Mouse (Mus musculus) midbrain, postnatal 0 days (tissue): ENCODE measurements around the gene Vstm2l. TPM values are rescaled to one million over a fixed set of nuclear protein-coding genes. Genes with fewer than 3 reads are reported as not detected.

Experiments used
- ATAC-seq: fragments of 200-750 bp; cut with Nextera tagmentation; 2 replicates; pipeline ENCODE4 v1.8.0; 2017; ENCODE audit warnings: moderate number of reproducible peaks, mild to moderate bottlenecking, moderate TSS enrichment, moderate library complexity; ENCODE audit not compliant: low FRiP score
- DNase-seq: peaks from one replicate; pipeline ENCODE4 v3.0.0-alpha.2; 2015; ENCODE audit warnings: low spot score
- H3K27ac ChIP-seq: fragments of 300-500 bp; sonication (generic); 2 replicates; pipeline ENCODE4 v1.5.1; 2014; ENCODE audit warnings: low read depth, mild to moderate bottlenecking, low read length, mixed read lengths
- H3K27me3 ChIP-seq: fragments of 300-500 bp; sonication (generic); 2 replicates; pipeline ENCODE4 v1.6.1; 2014; ENCODE audit warnings: low read length, control low read depth, mixed read lengths; ENCODE audit not compliant: insufficient read depth
- H3K36me3 ChIP-seq: fragments of 300-500 bp; sonication (generic); 2 replicates; pipeline ENCODE4 v1.6.1; 2014; ENCODE audit warnings: low read length, control low read depth, mixed read lengths; ENCODE audit not compliant: insufficient read depth
- H3K4me1 ChIP-seq: fragments of 300-500 bp; sonication (generic); 2 replicates; pipeline ENCODE4 v1.6.1; 2014; ENCODE audit warnings: mild to moderate bottlenecking, control low read depth, antibody characterized with exemption, low read length, mixed read lengths; ENCODE audit not compliant: insufficient read depth
- H3K4me2 ChIP-seq: fragments of 300-500 bp; sonication (generic); 2 replicates; pipeline ENCODE4 v1.6.1; 2014; ENCODE audit warnings: low read depth, mild to moderate bottlenecking, low read length, mixed read lengths; ENCODE audit not compliant: poor library complexity, severe bottlenecking
- H3K4me3 ChIP-seq: fragments of 300-500 bp; sonication (generic); 2 replicates; pipeline ENCODE4 v1.5.1; 2014; ENCODE audit warnings: low read depth, mild to moderate bottlenecking, low read length, moderate library complexity
- H3K9ac ChIP-seq: fragments of 300-500 bp; sonication (generic); replicated peaks from 2 replicates; pipeline ENCODE4 v1.6.1; 2014; ENCODE audit warnings: mild to moderate bottlenecking, low read length, moderate library complexity, mixed read lengths; ENCODE audit not compliant: poor library complexity, severe bottlenecking
- H3K9me3 ChIP-seq: fragments of 300-500 bp; sonication (generic); 2 replicates; pipeline ENCODE4 v1.6.1; 2016; ENCODE audit warnings: low read length, control low read depth
- CTCF ChIP-seq: IDR thresholded peaks from 2 replicates; pipeline ENCODE4 v1.5.1; 2016; ENCODE audit warnings: antibody characterized with exemption, mild to moderate bottlenecking
- WGBS: fragments of 180-500 bp; shearing (Covaris S2); extraction: QIAGEN DNeasy Blood & Tissue Kit; methylation state at CpG from one replicate; pipeline ENCODE4 v1.1.7; 2014; 5-methylcytosine and 5-hydroxymethylcytosine counted together
- polyA plus RNA-seq: library from polyadenylated mRNA; unstranded; fragments of >200 nt; fragmentation: Nextera tagmentation; extraction: Ambion mirVana; gene quantifications from 2 replicates; pipeline ENCODE4 v1.2.1, GENCODE M21; 2015
- total RNA-seq: library from RNA; depleted of rRNA; stranded (reverse); fragments of >200 nt; gene quantifications from 2 replicates; pipeline ENCODE4 v1.2.3, GENCODE M21; 2014; rRNA removed

The Vstm2l gene
- total and polyA plus RNA-seq, 2 experiments from 2014 or later = 61.8 to 393 TPM

DNA sequence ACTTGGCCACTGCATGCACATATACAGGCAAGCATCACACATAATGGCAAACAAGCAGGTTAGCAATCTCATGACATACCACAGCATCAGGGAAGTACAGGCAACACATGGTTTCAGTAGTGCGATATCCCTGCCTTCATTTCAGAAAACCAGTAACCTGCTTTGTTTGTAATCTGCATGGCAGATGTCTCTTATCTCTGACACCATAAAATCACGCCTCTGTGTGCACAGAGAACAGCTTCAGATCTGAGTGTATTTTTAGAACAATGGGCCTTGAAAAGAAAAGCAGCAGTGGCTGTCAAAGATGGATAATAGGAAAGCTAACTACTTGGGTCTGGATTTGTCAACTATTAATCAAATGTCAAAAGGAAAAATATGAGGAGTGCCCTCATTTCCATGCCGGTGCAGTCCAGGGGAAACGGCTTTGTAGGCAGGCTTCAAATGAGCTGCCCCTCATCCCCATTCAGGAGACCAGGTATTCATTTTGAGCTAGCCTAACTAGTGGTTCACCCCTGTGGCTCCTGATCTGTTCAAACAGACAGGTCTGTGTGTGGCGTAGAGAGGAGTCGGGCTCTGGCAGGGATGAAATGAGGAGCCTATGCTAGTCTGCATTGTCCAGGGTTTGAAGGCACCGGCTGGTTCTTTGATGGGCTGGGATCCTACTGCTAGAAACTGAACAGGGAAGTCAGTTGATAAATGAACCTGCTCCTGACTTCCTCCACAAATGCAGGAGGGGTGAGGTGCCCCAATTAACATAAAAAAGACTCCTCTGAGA lies 74.2 kb downstream of the Vstm2l start:
- Histone ChIP-seq H3K9ac (peak overlapping the region; percentile 20; the same call in 1 of the 2 replicates), H3K9me3 (no peaks in the 10 kb centered on the region), H3K4me2 (no peak overlapping the region), H3K27ac (peak overlapping the region; percentile 43), H3K4me3 (no peak overlapping the region), H3K36me3 (0 out of 2 replicates have a peak, but pooled peaks cover 4% of the 10 kb centered on the region), H3K4me1 (peaks cover 10% of the 10 kb centered on the region; the same call in 1 of the 2 replicates), H3K27me3 (no peaks in the 10 kb centered on the region)
- no peak for TF ChIP-seq CTCF
- no peak for DNase-seq
- no peak for ATAC-seq
- 42% methylated on average over 7 of the region's 7 CpGs for WGBS

GRCm38 (mm10) chr2:157989946-157990345 lies 75.5 kb downstream of the Vstm2l start:
- Histone ChIP-seq H3K36me3 (0 out of 2 replicates have a peak, but pooled peaks cover 4% of the 10 kb centered on the region), H3K4me2 (no peak overlapping the region), H3K4me1 (peaks cover 10% of the 10 kb centered on the region; the same call in 1 of the 2 replicates), H3K9me3 (no peaks in the 10 kb centered on the region), H3K4me3 (no peak overlapping the region), H3K9ac (no peak overlapping the region), H3K27me3 (no peaks in the 10 kb centered on the region), H3K27ac (no peak overlapping the region)
- 88% methylated on average over 2 of the region's 2 CpGs for WGBS
- ATAC-seq = no peak
- peak; percentile 82 for TF ChIP-seq CTCF
- DNase-seq = peak; percentile 52

DNA sequence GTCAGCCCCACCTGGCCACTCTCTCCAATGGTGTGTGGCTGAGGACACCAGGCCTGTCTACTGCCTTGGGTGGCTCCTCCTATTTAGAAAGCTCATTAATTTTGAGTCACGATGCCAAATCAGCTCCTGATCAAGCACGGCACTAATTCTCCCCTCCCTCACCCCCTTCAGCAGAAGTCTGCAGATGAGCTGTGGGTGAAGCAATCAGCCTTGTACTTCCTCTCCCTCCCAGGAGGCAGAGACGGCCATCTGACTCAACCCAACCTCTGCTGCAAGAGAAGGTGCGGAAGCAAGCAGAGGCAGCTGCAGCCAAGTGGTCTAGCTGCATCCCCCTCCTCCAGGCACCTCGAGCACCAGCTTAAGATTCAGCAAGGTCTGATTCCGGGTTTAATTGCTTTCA lies 76.6 kb downstream of the Vstm2l start:
- no peak overlapping the region for H3K27ac ChIP-seq
- H3K4me1 ChIP-seq = peaks cover under 1% of the 10 kb centered on the region; the same call in 1 of the 2 replicates

DNA sequence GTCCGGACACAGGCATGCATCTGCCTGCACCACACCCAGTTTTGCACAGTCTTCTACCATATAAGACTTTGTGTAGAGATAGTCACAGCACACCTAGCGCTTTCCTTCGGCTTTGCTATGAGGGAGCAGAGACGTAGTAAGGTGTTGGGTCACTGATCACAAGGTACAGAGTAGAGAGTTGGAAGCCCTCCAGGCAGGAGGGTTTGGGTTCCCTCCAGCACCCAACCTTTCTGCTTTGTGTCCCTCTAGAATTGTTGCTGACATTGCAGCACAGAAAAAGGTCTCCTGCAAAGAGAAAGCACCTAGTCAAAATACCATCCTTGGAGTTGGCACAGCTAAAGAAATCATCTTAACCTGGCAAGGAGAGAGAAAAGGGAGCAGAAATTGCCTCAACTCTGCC lies 78.0 kb downstream of the Vstm2l start:
- no peak overlapping the region for H3K4me2 ChIP-seq
- ATAC-seq (no peak), DNase-seq (no peak)
- H3K36me3 ChIP-seq = peaks cover 16% of the 10 kb centered on the region
- no peak overlapping the region for H3K27ac ChIP-seq
- no peak for TF ChIP-seq CTCF
- H3K27me3 ChIP-seq = no peaks in the 10 kb centered on the region
- 94% methylated on average over 4 of the region's 4 CpGs for WGBS
- H3K9me3 ChIP-seq = no peaks in the 10 kb centered on the region
- H3K4me1 ChIP-seq = no peaks in the 10 kb centered on the region
- H3K9ac ChIP-seq = no peak overlapping the region
- H3K4me3 ChIP-seq = no peak overlapping the region

More for the DNA sequence above, 76.6 kb downstream of the Vstm2l start:
- Histone ChIP-seq H3K9me3 (no peaks in the 10 kb centered on the region), H3K4me3 (no peak overlapping the region), H3K9ac (no peak overlapping the region), H3K36me3 (peaks cover 7% of the 10 kb centered on the region; the same call in 1 of the 2 replicates), H3K4me2 (no peak overlapping the region), H3K27me3 (no peaks in the 10 kb centered on the region)
- 63% methylated on average over 6 of the region's 6 CpGs for WGBS
- ATAC-seq = no peak
- no peak for TF ChIP-seq CTCF
- peak; percentile 30 for DNase-seq

Other genes with a start within 250 kb of the Vstm2l start
- 33.7 and 40.0 TPM in 2 replicates for gene Ctnnbl1, start 177.3 kb upstream of the Vstm2l start, total RNA-seq
- gene Ctnnbl1, start 177.3 kb upstream of the Vstm2l start, polyA plus RNA-seq = 44.7 and 45.5 TPM in 2 replicates
- gene Tti1, start 113.8 kb downstream of the Vstm2l start, total RNA-seq = 13.5 and 20.0 TPM in 2 replicates
- gene Tti1, start 113.8 kb downstream of the Vstm2l start, polyA plus RNA-seq = 9.2 and 11.0 TPM in 2 replicates
- 20.8 and 64.5 TPM in 2 replicates for gene Rprd1b, start 113.8 kb downstream of the Vstm2l start, total RNA-seq
- gene Rprd1b, start 113.8 kb downstream of the Vstm2l start, polyA plus RNA-seq = 19.0 and 20.5 TPM in 2 replicates
- 13.3 and 16.0 TPM in 2 replicates for gene Tgm2, start 231.8 kb downstream of the Vstm2l start, total RNA-seq
- 6.8 and 8.6 TPM in 2 replicates for gene Tgm2, start 231.8 kb downstream of the Vstm2l start, polyA plus RNA-seq